Mouse (Mus musculus) adrenal gland, postnatal 4 days (tissue): ENCODE measurements around the gene Zglp1. TPM values are rescaled to one million over a fixed set of nuclear protein-coding genes. Genes with fewer than 3 reads are reported as not detected.
A peak's percentile ranks its signal among the peaks of the same experiment; 100 is the strongest.
"Not testable (repeated sequence)": the region's sequence is repeated elsewhere in the genome, so short reads cannot be mapped to it uniquely, and the experiment has no call there.

Experiments used
- DNase-seq, 2 experiments: peaks; one replicate each; pipeline ENCODE4 v3.0.0; 2021 to 2022; ENCODE audit warnings: low spot score in 2 of 2, mixed read lengths in 2 of 2
- total RNA-seq, 2 experiments: library from RNA; stranded (reverse); gene quantifications; 2 replicates each; pipeline ENCODE4 v1.2.3; 2021

The Zglp1 gene
- total RNA-seq, 2 experiments from 2014 or later = not detected

- peak; percentile 69 to 73 for DNase-seq
These were observed 6.3 kb upstream of the Zglp1 start, which contains the start of the genes Gm49373 and Fdx1l for GRCm38 (mm10) chr9:21073044-21073840. TSS of gene Gm49373 (minus strand) at chr9:21073096. TSS of gene Fdx1l (minus strand) at chr9:21073614.

DNA sequence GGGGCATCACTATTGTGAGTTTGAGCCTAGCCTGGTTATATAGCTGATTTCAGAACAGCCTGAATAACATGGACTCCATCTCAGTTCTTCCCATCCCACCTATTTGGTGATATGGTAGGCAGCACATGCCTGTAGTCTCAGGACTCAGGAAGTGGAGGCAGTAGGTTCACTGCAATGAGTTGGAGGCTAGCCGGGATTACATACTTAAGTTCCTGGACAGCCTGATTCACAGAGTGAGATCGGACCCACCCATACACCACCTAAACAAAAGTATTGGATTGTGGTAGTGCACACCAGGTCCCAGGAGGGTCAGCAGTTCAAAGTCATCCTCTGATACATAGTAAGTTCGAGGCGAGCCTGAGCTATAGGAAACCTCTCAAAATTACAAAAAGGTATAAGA is 5.7 kb upstream of the Zglp1 start:
- no peak for DNase-seq

DNA sequence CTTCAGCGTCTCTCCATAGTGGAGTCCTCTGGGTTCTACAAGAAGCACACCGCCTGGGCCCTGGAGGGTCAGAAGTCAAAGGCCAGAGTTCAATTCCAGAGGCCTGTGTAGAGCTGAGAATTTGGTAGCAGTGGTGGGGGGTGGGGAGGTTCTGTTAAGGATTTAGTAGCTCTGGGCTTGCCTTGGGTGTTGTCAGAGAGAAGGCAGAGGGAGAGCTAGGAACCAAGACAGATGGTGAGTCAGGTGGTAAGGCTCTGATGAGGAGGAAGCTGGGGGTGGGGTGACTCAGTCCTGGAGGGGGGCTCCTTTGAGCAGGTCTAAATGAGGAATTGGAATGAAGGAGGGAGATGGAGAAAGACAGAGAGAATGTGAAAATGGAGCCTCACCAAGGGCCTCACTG is 4.0 kb downstream of the Zglp1 start:
- no peak for DNase-seq

DNA sequence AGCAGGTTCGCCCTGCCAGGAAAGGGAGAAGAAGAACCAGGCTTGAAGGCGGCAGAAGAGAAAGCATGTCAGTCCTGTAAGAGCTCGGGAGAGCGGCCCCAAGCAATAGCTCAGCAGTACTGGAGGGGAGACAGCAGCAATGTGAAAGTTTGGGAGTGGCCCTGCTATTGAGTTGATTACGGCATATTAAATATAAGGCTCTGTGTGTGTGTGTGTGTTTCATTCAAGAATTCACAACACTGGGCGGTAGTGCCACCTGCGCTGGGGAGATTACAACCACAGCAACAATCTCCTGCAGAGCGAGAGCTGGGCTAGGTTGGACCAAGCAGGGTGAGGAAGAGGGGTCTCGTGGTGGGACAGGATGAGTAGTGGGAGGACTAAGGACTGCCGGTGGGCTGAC is 15.3 kb downstream of the Zglp1 start:
- DNase-seq = no peak

DNA sequence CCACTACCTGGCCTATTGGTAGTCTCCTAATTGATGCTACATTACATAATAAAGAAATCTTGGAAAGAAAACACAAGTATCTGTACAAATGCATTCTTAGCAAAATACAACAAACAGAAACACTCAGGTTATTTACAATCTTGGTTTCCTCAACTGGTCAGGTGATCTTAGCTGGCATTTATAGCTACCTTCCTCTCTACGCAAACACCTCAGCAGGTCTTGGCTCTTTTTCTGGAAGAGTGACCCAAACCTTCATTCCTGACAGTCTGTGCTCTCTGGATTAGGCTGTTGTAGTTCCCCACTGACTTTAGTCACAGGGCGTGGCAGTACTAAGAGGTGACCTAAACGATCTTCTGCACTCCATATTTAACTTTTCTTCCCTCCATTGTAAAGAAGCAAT is 21.7 kb downstream of the Zglp1 start:
- no peak for DNase-seq

DNA sequence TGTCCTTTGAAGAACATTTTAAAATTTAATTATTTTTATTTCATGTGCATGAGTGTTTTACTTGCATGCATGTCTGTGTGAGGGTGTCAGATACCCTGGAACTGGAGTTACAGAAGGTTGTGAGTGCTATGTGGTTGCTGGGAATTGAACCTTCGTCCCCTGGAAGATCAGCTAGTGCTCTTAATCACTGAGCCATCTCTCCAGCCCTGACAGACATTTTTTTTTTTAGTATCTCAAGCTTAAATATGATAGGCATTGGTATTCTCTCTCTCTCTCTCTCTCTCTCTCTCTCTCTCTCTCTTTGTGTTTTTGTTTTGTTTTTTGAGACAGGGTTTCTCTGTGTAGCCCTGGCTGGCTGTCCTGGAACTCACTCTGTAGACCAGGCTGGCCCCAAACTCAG is 22.1 kb downstream of the Zglp1 start:
- not testable (repeated sequence) for DNase-seq

DNA sequence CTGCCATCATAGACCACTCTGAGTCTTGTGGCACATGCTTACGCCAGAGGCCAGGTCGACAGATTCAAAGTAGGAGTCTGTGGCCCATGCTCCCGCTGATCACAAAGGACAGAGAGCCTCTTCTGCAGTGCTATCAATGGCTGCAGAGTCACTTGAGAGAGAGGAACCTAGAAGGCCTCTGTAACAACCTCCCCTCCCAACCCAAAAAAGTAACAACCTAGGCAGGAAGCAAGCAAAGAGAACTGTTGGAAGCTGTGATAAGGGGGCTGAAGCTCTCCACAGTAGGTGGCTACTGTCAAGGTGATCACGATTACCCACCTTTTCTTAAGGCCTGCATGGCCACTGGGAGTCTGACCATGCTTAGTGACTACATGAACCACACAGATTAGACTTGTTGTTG is 23.3 kb downstream of the Zglp1 start:
- no peak for DNase-seq

DNA sequence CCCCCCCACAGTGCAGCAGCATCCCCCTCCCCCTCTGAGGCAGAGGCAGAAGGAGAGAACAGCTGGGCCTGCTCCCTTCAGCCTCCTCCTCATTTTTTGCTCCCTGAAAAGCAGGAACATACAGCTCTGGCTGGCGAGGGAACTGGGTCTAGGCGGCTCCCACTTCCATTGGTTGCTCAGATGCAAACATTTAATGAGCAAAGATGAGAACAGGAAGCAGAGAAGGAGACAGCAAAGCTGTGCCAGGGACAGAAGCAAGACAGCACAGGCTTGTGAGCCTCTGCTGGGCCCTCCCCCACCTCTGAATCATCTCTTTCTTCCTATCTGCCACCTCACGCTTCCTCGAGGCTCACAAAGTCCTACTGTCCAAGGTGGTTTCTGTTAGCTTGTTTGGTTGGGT is 25.6 kb downstream of the Zglp1 start:
- DNase-seq = no peak

DNA sequence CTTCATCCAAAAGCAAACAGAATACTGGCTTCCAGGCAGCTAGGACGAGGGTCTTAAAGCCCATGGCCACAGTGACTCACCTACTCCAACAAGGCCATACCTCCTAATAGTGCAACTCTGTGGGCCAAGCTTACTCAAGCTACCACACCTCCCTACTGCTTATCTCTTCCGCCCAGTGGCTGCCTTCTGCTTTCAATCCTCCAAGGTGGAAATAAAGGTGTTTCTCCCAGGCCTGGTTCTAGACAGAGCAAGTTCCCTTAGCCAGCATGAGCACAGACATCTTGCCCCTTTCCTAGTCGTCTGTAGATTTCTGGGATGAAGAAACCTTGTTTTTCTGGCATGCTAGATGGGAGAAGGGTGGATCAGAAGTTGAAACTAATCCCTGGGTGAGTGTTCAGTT is 27.1 kb downstream of the Zglp1 start:
- DNase-seq = no peak

- DNase-seq = no peak
These were observed 29.4 kb downstream of the Zglp1 start for GRCm38 (mm10) chr9:21037481-21037891.

GRCm38 (mm10) chr9:21036666-21037065 is 30.2 kb downstream of the Zglp1 start:
- DNase-seq = no peak

DNA sequence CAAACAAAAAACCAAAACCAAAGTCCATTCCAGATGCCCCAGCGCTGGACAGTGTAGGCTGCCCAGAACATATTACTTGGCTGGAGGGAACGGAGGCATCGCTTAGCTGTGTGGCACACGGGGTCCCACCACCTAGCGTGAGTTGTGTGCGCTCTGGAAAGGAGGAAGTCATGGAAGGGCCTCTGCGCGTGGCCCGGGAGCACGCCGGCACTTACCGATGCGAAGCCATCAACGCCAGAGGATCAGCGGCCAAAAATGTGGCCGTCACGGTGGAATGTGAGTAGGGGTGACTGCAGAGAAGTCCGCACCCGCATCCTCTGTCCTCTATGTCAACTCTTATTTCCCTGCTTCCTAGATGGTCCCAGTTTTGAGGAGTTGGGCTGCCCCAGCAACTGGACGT is 30.7 kb downstream of the Zglp1 start:
- DNase-seq = no peak

- no peak for DNase-seq
These were observed 31.3 kb downstream of the Zglp1 start for GRCm38 (mm10) chr9:21035586-21035985.

GRCm38 (mm10) chr9:21034481-21035085 is 32.3 kb downstream of the Zglp1 start:
- DNase-seq = no peak

GRCm38 (mm10) chr9:21033136-21033535 is 33.8 kb downstream of the Zglp1 start:
- peak in 1 of 2 experiments; percentile 63 for DNase-seq

DNA sequence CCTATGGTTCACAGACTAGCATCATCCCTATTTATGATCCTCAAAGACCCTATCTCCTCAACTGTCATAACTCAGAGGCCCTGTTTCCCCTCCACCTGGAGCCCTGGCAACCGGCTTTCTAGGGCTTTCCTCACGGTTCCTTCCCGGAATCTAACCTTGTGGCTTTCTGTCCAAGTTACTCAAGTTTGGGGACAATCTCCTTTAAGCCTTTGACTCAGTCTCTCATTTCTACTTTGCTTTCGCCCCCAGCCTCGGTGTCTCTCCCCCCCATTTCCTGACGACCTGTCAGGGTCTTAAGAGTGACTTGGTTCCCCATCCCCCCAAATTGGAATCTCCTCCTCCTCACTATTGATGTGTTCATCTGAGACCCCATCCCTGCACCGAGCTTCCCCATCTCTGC is 34.4 kb downstream of the Zglp1 start:
- no peak for DNase-seq

- no peak for DNase-seq
These were observed 35.0 kb downstream of the Zglp1 start, which contains the start of gene Icam5 for GRCm38 (mm10) chr9:21031896-21032351. TSS of gene Icam5 (plus strand) at chr9:21032073.

DNA sequence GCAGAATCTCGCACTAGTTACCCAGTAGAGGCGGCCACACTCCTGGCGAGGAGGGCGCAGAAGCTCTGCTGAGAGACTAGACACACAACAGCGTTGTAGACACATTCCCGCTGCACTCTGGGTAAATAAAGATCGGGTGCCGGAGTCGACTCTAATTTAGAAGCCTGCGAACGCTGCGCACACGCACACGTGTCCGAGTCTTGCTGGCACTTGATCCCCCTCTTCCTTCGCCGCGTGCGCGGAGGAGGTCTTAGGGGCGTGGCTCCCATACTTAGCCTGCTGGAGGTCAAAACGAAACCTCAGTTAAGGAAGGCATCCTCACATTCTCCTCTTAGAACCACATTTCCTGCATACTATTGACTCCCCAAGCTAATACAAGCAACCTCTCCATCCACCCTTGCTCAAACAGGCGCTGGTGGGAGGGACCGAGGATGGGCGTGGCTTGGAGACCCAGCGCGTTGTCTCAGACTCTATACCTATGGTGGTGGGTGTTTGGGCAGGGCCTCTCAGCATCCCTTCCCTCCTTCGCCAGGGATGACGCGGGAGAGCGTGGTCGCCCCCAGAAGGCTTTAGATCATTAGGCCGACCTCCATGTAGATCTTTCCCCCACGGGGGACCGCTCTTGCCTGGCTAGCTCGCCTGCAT is 35.5 kb downstream of the Zglp1 start:
- peak in 1 of 2 experiments; percentile 35 for DNase-seq

GRCm38 (mm10) chr9:21030781-21031250 is 36.1 kb downstream of the Zglp1 start:
- DNase-seq = peak; percentile 54 to 67

- no peak for DNase-seq
These were observed 36.8 kb downstream of the Zglp1 start for GRCm38 (mm10) chr9:21030055-21030600.

DNA sequence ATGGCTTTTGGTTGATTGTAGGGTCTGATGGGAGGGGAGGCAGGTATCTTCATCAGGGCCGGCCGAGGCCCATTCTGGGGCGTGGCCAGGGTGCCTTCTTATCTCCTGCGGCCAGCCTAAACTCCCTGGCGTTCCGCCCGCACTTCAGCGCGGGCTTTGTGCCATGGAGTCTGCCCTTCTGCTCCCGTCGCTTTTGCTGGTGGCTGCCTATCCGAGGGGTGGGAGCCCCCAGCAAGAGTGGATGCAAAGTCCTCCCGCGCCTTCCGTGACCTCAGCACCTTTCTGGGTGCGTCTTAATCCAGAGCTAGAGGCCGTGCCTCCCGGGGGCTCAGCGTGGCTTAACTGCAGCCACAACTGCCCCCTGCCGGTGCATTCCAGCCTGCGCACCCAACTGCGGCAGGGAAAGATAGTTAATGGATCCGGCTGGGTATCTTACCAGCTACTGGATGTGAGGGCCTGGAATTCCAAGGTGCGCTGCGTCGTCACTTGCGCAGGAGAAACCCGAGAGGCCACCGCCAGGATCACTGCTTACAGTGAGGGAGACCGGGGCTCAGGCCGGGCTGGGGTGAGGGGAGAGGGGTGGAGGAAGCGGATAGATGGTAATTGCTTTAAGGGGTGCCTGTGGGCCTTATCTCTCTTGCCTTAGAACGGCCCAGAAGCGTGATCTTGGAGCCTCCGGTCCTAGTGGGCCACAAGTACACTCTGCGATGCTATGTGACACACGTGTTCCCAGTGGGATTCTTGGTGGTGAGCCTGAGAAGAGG is 37.4 kb downstream of the Zglp1 start, which contains the start of gene Icam4:
TSS of gene Icam4 (plus strand) at position 83 of the 764 bp plus-strand sequence.
- peak; percentile 58 to 67 for DNase-seq
